Mouse (Mus musculus) hindbrain, embryonic 15.5 days (tissue): ENCODE data around the gene Nlk. TPM values are rescaled to one million over a fixed set of nuclear protein-coding genes. Genes with fewer than 3 reads are reported as not detected.

ENCODE experiments used
- ATAC-seq: fragments of 200-750 bp; cut with Nextera tagmentation; 2 replicates; pipeline ENCODE4 v1.8.0; 2017; ENCODE audit warnings: low read depth, moderate number of reproducible peaks, moderate TSS enrichment; ENCODE audit not compliant: low FRiP score
- H3K27ac ChIP-seq: fragments of 300-500 bp; sonication (generic); replicated peaks from 2 replicates; pipeline ENCODE4 v1.5.1; 2015; ENCODE audit warnings: mild to moderate bottlenecking, inconsistent platforms
- H3K27me3 ChIP-seq: fragments of 300-500 bp; sonication (generic); 2 replicates; pipeline ENCODE4 v1.6.1; 2015; ENCODE audit warnings: control low read depth, inconsistent platforms
- H3K36me3 ChIP-seq: fragments of 300-500 bp; sonication (generic); 2 replicates; pipeline ENCODE4 v1.6.1; 2015; ENCODE audit warnings: control low read depth, inconsistent platforms
- H3K4me1 ChIP-seq: fragments of 300-500 bp; sonication (generic); replicated peaks from 2 replicates; pipeline ENCODE4 v1.6.1; 2015; ENCODE audit warnings: control low read depth, inconsistent platforms
- H3K4me2 ChIP-seq: fragments of 300-500 bp; sonication (generic); 2 replicates; pipeline ENCODE4 v1.6.1; 2015; ENCODE audit warnings: moderate library complexity, mild to moderate bottlenecking, inconsistent platforms
- H3K4me3 ChIP-seq: fragments of 300-500 bp; sonication (generic); 2 replicates; pipeline ENCODE4 v1.5.1; 2015; ENCODE audit warnings: mild to moderate bottlenecking, inconsistent platforms
- H3K9ac ChIP-seq: fragments of 300-500 bp; sonication (generic); 2 replicates; pipeline ENCODE4 v1.6.1; 2015; ENCODE audit warnings: inconsistent platforms
- H3K9me3 ChIP-seq: fragments of 300-500 bp; sonication (generic); 2 replicates; pipeline ENCODE4 v1.6.1; 2016; ENCODE audit warnings: control low read depth, inconsistent platforms
- WGBS: fragments of 180-500 bp; shearing (Covaris S2); methylation state at CpG from one replicate; pipeline ENCODE4 v1.1.7; 2015; 5-methylcytosine and 5-hydroxymethylcytosine counted together
- polyA plus RNA-seq: library from polyadenylated mRNA; unstranded; fragments of >200 nt; fragmentation: Nextera tagmentation; extraction: Ambion mirVana; gene quantifications from 2 replicates; pipeline ENCODE4 v1.2.1, GENCODE M21; 2015

Gene Nlk
- polyA plus RNA-seq, 1 experiment from 2014 or later = 22.4 TPM

GRCm38 (mm10) chr11:78557241-78557640 is 139.9 kb downstream of the Nlk start:
- Histone ChIP-seq H3K36me3 (no peaks in the 10 kb centered on the region), H3K4me1 (no peaks in the 10 kb centered on the region), H3K4me3 (no peak overlapping the region), H3K27me3 (no peaks in the 10 kb centered on the region), H3K9ac (no peak overlapping the region), H3K4me2 (no peak overlapping the region), H3K9me3 (no peaks in the 10 kb centered on the region), H3K27ac (no peak overlapping the region)
- 64% methylated on average over 8 of the region's 8 CpGs for WGBS
- ATAC-seq = no peak

GRCm38 (mm10) chr11:78556070-78556469 is 141.1 kb downstream of the Nlk start:
- no peak overlapping the region for H3K9ac ChIP-seq
- 0 out of 2 replicates have a peak, but pooled peaks cover 2% of the 10 kb centered on the region for H3K4me1 ChIP-seq
- no peak overlapping the region for H3K4me2 ChIP-seq
- no peak overlapping the region for H3K27ac ChIP-seq
- H3K9me3 ChIP-seq = no peaks in the 10 kb centered on the region
- no peak for ATAC-seq
- WGBS = 82% methylated on average over 4 of the region's 4 CpGs
- H3K27me3 ChIP-seq = no peaks in the 10 kb centered on the region
- H3K36me3 ChIP-seq = no peaks in the 10 kb centered on the region
- H3K4me3 ChIP-seq = no peak overlapping the region

GRCm38 (mm10) chr11:78555623-78556022 is 141.6 kb downstream of the Nlk start:
- ATAC-seq = no peak
- 0 out of 2 replicates have a peak, but pooled peaks cover 5% of the 10 kb centered on the region for H3K4me1 ChIP-seq
- H3K27ac ChIP-seq = no peak overlapping the region
- 83% methylated on average over 3 of the region's 3 CpGs for WGBS
- no peak overlapping the region for H3K9ac ChIP-seq
- H3K27me3 ChIP-seq = no peaks in the 10 kb centered on the region
- H3K36me3 ChIP-seq = no peaks in the 10 kb centered on the region
- H3K4me2 ChIP-seq = no peak overlapping the region
- H3K4me3 ChIP-seq = no peak overlapping the region
- no peaks in the 10 kb centered on the region for H3K9me3 ChIP-seq

GRCm38 (mm10) chr11:78551059-78551398 is 146.1 kb downstream of the Nlk start:
- peak overlapping the region; percentile 87 for H3K4me2 ChIP-seq
- H3K27me3 ChIP-seq = no peaks in the 10 kb centered on the region
- H3K27ac ChIP-seq = peak overlapping the region; percentile 89
- peaks cover 22% of the 10 kb centered on the region for H3K4me1 ChIP-seq
- no peaks in the 10 kb centered on the region for H3K9me3 ChIP-seq
- 38% methylated on average over 6 of the region's 6 CpGs for WGBS
- H3K36me3 ChIP-seq = no peaks in the 10 kb centered on the region
- H3K9ac ChIP-seq = 0 out of 2 replicates have a peak overlapping the region, but pooled peaks have one; percentile 40
- ATAC-seq = peak; percentile 49
- H3K4me3 ChIP-seq = peak overlapping the region; percentile 78

GRCm38 (mm10) chr11:78550168-78551058 is 146.8 kb downstream of the Nlk start, which contains the start of gene Tmem97:
Tmem97 (minus strand) TSS chr11:78550777.
- Histone ChIP-seq H3K4me3 (peak within 1 kb of the TSS; percentile 78), H3K9ac (peak within 1 kb of the TSS; percentile 60), H3K36me3 (0 out of 2 replicates have a peak, but pooled peaks cover 4% of the 10 kb centered on the region), H3K4me2 (peak within 1 kb of the TSS; percentile 87), H3K4me1 (peaks cover 22% of the 10 kb centered on the region), H3K27ac (peak within 1 kb of the TSS; percentile 89), H3K9me3 (no peaks in the 10 kb centered on the region), H3K27me3 (no peaks in the 10 kb centered on the region)
- ATAC-seq = peak; percentile 100
- WGBS = under 1% methylated on average over 60 of the region's 60 CpGs

GRCm38 (mm10) chr11:78549491-78549987 is 147.6 kb downstream of the Nlk start:
- no peak for ATAC-seq
- Histone ChIP-seq H3K27ac (no peak overlapping the region), H3K9me3 (no peaks in the 10 kb centered on the region)

GRCm38 (mm10) chr11:78547718-78548460 is 149.3 kb downstream of the Nlk start:
- Histone ChIP-seq H3K9me3 (no peaks in the 10 kb centered on the region), H3K27me3 (no peaks in the 10 kb centered on the region), H3K4me2 (no peak overlapping the region), H3K9ac (no peak overlapping the region), H3K36me3 (peaks cover 11% of the 10 kb centered on the region), H3K4me3 (no peak overlapping the region), H3K27ac (no peak overlapping the region), H3K4me1 (peaks cover 22% of the 10 kb centered on the region)
- 95% methylated on average over 2 of the region's 2 CpGs for WGBS
- no peak for ATAC-seq

More at GRCm38 (mm10) chr11:78549491-78549987, 147.6 kb downstream of the Nlk start:
- Histone ChIP-seq H3K4me3 (peak overlapping the region; percentile 78), H3K36me3 (peaks cover 4% of the 10 kb centered on the region; the same call in 1 of the 2 replicates), H3K27me3 (no peaks in the 10 kb centered on the region), H3K4me1 (peaks cover 22% of the 10 kb centered on the region), H3K9ac (peak overlapping the region; percentile 60; the same call in 1 of the 2 replicates), H3K4me2 (peak overlapping the region; percentile 87)
- 19% methylated on average over 5 of the region's 5 CpGs for WGBS

- H3K4me2 ChIP-seq = no peak overlapping the region
- no peak overlapping the region for H3K27ac ChIP-seq
- H3K4me3 ChIP-seq = no peak overlapping the region
- no peak for ATAC-seq
- 73% methylated on average over 8 of the region's 8 CpGs for WGBS
- H3K4me1 ChIP-seq = peaks cover 18% of the 10 kb centered on the region
- no peaks in the 10 kb centered on the region for H3K9me3 ChIP-seq
- H3K36me3 ChIP-seq = peaks cover 28% of the 10 kb centered on the region
- H3K27me3 ChIP-seq = no peaks in the 10 kb centered on the region
- H3K9ac ChIP-seq = no peak overlapping the region
Observed at GRCm38 (mm10) chr11:78545181-78545580, 152.0 kb downstream of the Nlk start.

GRCm38 (mm10) chr11:78544449-78545111 is 152.6 kb downstream of the Nlk start:
- WGBS = 94% methylated on average over 7 of the region's 7 CpGs
- ATAC-seq = no peak
- H3K4me3 ChIP-seq = no peak overlapping the region

GRCm38 (mm10) chr11:78540358-78540757 is 156.8 kb downstream of the Nlk start:
- no peak for ATAC-seq
- Histone ChIP-seq H3K27me3 (no peaks in the 10 kb centered on the region), H3K4me1 (peaks cover 19% of the 10 kb centered on the region), H3K9ac (no peak overlapping the region), H3K36me3 (peaks cover 42% of the 10 kb centered on the region), H3K9me3 (no peaks in the 10 kb centered on the region), H3K27ac (no peak overlapping the region), H3K4me2 (no peak overlapping the region), H3K4me3 (no peak overlapping the region)
- WGBS = 86% methylated on average over 3 of the region's 3 CpGs

More at GRCm38 (mm10) chr11:78544449-78545111, 152.6 kb downstream of the Nlk start:
- H3K27me3 ChIP-seq = no peaks in the 10 kb centered on the region
- no peak overlapping the region for H3K9ac ChIP-seq
- H3K9me3 ChIP-seq = no peaks in the 10 kb centered on the region
- peaks cover 34% of the 10 kb centered on the region for H3K36me3 ChIP-seq
- no peak overlapping the region for H3K27ac ChIP-seq
- H3K4me2 ChIP-seq = no peak overlapping the region
- H3K4me1 ChIP-seq = peaks cover 12% of the 10 kb centered on the region

GRCm38 (mm10) chr11:78536690-78537084 is 160.5 kb downstream of the Nlk start:
- Histone ChIP-seq H3K36me3 (peaks cover 31% of the 10 kb centered on the region), H3K4me1 (peaks cover 32% of the 10 kb centered on the region), H3K9ac (peak overlapping the region; percentile 54), H3K4me3 (peak overlapping the region; percentile 54), H3K27me3 (no peaks in the 10 kb centered on the region), H3K9me3 (no peaks in the 10 kb centered on the region), H3K27ac (peak overlapping the region; percentile 75), H3K4me2 (peak overlapping the region; percentile 59)
- no peak for ATAC-seq
- 4% methylated on average over 14 of the region's 14 CpGs for WGBS
